Mouse (Mus musculus) spleen, adult 2 months (tissue): ENCODE results near the gene Anxa6.

Source experiments
- CTCF ChIP-seq: fragments of 200-500 bp; IDR thresholded peaks from 2 replicates; pipeline ENCODE4 v1.5.1; 2011; ENCODE audit warnings: mild to moderate bottlenecking, inconsistent platforms; ENCODE audit not compliant: insufficient read depth, insufficient read length, insufficient replicate concordance; ENCODE audit errors: extremely low read depth
- POLR2A ChIP-seq: fragments of 200-500 bp; IDR thresholded peaks from 2 replicates; pipeline ENCODE4 v1.6.1; 2011; ENCODE audit warnings: low read depth, low read length, inconsistent platforms

- TF ChIP-seq CTCF (no peak), POLR2A (no peak)
These were observed 17.4 kb downstream of the Anxa6 start for GRCm38 (mm10) chr11:55015831-55016241.
